Mouse (Mus musculus): ENCODE results near the gene Rnase10.
A peak's percentile ranks its signal among the peaks of the same experiment; 100 is the strongest.

Rnase10 gene

DNA sequence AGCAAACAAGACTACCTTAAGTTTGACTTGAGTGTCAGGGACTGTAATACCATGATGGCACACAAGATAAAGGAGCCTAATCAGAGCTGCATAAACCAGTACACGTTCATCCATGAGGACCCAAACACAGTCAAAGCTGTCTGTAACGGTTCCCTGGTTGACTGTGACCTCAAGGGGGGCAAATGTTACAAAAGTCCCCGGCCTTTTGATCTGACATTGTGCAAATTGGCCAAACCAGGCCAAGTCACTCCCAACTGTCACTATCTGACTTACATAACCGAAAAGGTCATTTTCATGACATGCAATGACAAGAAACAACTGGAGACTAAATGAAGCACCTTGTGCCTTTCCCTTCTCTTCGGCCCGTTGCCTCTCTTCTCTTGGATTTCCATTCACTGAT lies 2.0 kb downstream of the Rnase10 start:
- DNase-seq (ENCODE audit: low read depth, low spot score), result no peak

DNA sequence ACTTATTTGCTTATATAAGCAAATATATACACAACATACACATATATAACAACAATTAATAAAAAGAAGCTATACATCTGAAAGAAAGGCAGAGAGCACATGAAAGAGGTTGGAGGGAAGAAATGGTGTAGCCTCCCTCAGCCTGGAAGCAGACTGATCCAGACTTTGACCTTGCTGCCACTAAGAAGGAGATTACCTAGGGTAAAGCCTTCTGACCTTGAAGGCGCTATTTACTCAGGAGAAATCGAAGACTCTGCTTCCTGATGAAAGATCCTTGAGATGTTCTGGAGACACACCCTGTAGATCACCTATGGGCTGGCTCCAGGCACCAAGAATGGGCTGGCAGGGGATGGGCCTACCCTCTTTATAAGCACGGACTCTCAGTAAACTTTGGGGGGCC lies 7.2 kb downstream of the Rnase10 start:
- peak; percentile 77 for DNase-seq (ENCODE audit: low read depth, low spot score)

DNA sequence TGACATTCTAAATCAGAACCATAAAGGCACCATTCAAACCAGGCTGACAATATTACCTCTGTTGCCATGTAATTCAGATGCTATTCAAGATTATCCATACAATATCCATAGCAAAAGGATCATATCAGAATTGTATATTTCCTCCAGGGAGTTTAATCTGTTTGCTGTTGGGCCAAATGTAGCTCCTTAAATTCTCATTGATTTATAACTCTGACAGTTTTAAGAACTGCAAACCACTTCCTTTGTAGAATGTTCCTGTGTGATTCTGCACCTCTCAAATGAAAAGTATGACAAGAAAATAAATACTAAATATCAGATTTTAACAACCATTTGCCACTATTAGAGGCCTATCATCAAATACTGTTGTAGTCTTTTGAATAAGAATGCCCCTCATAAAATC lies 8.2 kb downstream of the Rnase10 start:
- no peak for DNase-seq (ENCODE audit: low read depth, low spot score)

DNA sequence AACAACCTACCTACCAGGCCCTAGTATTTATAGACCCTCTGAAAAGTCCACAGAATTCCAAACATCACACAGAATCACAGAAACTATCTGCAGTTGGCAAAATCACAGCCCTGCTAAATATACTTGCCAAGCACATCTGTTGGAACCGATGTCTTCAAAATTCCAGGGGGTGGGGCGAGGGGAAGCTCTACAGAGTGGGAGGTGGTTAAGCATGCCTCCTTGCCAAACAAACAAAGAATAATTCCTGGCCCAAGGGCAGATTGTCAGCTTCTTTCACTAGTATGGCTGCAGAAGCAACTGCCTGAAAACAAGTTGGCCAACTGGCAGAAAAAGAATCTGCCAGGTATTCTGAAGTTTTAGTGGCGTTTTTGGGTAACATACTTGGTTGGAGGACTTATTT lies 9.7 kb downstream of the Rnase10 start:
- DNase-seq (ENCODE audit: low read depth, low spot score), result no peak

DNA sequence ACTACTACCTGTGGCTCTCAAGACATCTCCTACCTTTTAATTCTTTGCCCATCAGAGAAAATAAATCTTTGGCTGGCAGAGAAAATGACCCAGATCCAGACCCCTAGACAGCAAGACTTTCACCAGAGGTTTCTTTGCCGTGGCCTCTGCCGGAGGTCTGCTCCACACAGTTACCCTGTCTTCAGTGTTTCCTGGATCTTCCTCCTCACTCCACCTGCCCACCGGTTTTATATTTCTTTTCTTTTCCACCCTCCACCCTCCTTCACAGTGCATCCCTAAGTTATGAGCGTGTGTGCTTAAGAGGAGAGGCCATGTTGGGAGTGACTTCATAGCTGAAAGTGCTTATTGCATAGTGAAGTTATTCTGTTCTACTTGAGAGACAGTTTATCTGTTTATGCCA lies 15.9 kb downstream of the Rnase10 start:
- DNase-seq (ENCODE audit: low read depth, low spot score), result no peak

DNA sequence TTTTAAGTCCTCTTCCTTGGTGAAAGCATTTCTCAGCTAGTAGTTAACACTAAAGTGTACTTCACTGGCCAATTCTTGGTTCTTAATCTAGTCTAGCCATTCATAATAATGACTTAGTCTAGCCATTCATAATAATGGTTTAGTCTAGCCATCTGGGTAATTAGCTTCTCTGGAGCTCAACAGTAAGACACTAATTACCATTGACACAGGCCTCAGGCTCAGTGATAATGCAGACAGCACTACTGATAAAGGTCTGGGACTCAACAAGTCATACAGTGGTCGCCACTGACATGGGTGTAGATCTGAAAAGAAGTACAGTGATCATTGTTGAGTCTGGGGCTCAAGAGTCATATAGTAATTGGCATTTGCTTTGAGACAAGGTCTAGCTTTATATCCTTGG lies 17.3 kb downstream of the Rnase10 start:
- DNase-seq (ENCODE audit: low read depth, low spot score), result no peak

DNA sequence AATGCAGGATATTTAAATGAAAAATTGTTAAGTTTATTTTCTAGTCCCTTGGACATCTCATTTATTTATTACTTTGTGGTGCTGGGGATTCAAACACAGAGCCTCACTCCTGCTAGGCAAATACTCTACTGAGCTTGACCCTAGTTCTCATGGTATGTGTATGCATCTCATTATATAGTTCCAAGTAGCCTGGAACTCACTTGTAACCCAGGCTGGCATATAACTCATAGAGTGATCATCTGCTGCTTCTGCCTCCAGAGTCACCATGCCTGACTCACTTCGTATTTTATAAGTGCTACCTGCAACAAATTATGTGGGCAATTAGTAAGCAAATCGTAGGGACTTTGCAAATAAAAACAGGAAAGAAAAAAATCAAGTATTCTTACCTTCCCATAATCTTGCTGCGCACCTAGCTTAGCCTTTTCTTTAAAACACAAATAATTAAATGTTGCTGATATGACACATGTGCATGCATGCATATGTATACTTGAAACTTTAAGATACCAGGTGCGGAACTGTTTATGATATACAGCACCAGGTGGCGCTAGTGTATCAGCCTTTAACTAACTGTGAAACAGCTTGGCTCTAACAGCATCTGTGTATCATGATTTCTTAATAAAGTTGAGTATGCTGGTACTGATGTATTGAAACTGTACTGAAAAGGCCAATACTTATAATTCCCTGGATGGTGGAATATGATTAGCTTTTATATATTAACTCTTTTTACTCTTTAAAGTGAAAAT lies 19.0 kb downstream of the Rnase10 start:
- DNase-seq (ENCODE audit: low read depth, low spot score), result peak; percentile 78

DNA sequence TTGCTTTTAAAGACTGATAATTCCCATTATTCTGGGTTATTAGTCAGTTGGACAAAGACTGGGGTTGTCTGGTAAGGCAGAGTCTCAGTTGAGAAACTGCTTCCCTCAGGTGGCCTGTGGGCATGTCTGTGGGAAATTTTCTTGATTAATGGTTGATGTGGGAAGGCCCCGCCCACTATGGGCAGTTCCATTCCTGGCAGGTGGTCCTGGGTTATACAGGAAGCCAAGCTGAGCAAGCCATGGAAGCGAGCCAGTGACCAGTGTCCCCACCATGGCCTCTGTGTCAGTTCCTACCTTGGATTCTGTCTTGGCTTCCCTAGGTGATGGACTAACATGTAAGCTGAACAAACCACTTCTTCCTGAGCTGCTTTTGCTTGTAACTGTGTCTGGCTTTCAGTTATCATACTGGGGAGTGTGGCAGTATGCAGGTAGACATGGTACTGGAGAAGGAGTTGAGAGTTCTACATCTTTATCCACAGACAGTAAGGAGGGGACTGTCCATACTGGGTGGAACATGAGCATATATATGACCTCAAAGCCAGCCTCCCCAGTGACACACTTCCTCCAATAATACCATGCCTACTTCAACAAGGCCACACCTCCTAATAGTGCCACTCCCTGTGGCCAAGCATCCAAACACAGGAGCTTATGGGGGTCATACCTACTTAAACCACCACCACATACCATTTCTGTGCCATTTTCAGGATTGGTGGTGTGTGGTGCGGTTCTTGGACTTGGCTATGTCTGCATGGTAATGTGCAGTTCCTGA lies 20.0 kb downstream of the Rnase10 start:
- DNase-seq (ENCODE audit: low read depth, low spot score), result no peak

DNA sequence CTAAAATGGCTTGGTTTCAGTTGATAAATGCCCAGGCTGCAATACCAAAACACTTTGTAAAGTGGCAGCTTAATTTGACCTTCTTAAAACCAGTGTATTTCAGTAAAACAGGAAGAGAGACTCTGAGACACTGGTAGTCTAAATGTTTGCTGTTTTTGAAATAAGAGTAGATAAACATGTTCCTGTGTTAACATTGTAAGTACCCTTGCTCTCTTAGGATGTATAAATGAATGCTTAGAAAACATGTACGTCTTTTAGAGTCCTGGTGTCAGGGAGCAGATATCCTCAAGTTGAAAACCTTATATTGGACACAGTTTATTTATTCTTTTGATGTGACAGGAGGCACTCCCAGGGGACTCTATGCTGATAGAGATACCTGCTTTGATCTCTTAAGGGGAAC lies 27.7 kb downstream of the Rnase10 start:
- no peak for DNase-seq (ENCODE audit: low read depth, low spot score)

DNA sequence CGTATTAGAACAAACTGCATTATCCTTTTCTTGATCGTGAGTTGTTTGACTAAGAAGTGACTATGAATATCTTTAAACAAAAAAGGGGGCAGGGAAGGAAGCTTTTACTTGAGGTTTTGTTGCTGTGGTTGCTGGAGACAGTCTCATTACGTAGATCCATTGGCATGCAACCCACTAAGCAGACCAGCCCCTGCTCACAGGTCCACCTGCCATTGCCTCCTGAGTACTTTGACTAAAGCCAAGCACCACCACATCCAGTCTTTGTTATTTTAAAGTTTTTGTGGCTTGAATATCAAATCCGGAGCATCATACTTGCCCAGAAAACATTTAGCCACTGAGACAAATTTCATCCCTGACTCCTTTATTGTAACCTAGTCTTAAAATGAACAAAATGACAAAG lies 28.7 kb downstream of the Rnase10 start:
- no peak for DNase-seq (ENCODE audit: low read depth, low spot score)

DNA sequence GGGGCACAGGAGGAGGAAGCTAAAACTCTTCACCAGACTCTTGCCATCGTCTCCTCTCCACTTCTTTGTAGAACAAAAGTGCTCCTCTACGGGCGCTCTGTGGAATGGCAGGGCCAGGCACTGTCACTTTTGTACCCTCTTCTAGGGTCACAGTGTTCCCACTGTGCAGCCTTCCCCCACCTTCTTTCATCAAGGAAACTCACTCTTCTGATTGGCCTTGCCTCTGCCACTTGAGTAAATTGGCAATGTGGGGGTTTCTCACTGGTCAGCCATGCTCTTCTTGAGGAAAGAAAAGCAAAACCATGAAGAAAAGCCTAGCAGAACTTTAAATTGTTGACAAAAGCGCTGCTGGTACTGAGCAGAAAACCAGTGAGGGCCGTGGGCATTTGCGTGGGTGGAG lies 34.2 kb downstream of the Rnase10 start, which contains the start of gene Rnase9:
Gene Rnase9, minus strand, starts transcription at position 101 of the 400 bp plus-strand sequence.
- no peak for DNase-seq (ENCODE audit: low read depth, low spot score)

DNA sequence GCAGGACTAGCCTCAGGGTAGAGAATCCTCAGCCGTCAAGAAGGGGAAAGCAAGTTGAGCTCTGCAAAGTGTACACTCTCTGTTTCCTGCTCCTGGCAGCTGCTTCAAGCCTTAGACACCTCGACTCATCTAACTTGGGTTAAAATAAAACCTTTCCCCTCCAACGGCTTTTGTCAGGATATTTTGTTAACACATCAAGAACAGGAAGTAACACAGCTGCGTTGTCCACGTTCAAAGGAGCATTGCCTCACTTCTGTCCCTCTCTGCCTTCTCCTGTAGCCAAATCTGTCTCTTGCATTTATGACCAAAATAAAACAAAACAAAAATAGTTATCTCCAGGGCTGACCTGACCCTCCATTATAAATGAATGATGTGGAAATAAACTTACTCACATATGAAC lies 40.3 kb downstream of the Rnase10 start:
- no peak for DNase-seq (ENCODE audit: low read depth, low spot score)

DNA sequence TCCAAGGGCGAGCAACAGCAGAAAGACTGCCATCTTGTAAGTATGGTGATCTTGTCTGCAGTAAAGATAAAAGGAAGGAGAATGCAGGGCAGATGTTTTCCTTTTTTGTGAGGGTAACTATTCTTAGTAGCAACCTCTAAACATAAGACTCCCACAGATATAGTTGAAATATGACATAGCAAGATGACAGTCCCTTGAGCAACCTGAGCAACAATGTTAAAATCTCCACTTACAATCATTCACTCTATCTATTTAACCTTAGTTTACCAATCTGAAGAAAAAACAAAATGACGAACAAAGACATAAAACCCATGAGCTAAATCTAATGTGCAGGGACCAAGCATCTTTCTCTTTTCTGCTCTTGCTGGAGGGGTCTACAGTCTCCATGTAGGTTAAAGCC lies 42.5 kb downstream of the Rnase10 start, which contains the start of gene Rnase11:
Gene Rnase11, minus strand, starts transcription at position 101 of the 400 bp plus-strand sequence.
- DNase-seq (ENCODE audit: low read depth, low spot score), result no peak

DNA sequence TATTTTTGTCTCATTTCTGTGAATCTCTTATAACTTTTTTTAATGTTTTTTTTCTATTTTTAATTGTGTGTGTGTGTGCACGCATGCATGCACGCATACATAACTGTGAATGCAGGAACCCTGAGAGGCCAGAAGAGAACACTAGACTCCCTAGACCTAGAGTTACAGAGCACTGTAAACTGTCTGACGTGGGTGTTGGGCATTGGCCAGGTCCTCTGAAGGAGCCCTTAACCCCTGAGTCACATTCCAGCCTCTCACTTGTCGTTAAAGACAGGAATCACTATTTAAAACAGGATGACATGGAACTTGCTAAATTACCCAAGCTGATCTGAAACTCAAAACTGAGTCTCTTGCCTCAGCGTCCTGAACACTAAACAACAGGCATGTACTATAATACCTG lies 44.4 kb downstream of the Rnase10 start:
- no peak for DNase-seq (ENCODE audit: low read depth, low spot score)

DNA sequence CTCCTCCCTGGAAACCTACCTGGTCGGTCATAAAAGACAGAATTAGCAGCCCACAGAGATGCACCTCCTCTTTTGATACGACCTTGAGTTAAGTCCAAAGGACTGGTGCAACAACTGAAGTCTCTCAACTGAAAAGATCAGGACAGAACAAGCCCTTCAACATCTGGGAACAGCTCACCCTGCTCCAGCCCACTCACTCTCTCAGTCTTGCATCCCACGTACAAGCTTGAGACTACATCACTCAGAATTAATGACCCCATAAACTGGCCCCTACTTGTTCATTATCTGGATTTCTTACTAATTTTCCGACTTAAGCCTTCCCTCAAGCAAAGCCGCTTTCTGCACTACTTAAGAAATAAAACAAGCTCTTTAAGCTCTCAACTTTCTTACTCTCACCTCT lies 45.6 kb downstream of the Rnase10 start:
- DNase-seq (ENCODE audit: low read depth, low spot score), result no peak

DNA sequence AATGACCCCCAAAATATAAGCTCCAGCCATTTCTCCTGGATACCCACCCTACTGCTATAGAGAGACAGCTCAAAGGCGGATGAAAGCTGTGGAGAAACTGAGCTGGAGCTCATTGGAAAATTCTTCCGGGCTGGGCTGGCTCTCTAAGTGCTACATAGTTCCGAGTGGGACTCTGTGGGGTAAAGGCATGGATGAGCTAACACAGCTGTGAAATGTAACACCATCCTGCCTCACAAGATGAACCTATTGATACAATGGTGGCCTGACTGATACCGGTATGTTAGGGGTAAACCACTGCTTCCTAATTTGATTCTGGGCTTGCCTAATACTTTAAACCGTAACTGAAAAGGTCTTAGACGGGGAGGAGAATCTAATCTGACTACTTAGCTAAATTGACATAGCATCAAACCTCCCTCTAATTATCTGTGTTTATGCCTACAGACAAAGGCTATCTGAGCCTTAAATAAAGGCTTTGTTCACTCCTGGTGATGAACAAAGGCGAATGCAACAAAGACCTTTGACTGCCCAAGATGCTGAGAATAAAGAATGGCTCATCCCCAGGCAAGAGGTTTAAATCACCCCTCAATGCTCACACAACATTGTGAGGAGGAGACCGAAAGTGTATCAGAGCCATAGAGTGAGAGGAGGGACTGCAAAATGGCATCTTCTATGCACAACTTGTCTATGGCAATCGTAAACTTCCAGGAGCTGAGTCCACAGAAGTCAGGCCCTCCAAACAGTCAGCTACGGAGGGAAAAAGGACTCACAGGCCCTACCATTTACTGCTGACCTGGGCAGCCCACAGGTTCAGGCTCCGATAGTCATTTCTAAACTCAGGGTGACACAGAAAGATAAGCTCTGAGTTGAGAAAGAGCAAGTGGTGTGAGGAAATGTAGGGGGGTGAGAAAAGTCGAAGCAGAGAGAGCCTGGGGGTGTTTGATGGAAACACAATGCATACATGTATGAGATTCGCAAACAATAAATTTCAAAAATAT lies 47.0 kb downstream of the Rnase10 start:
- peak; percentile 36 for DNase-seq (ENCODE audit: low read depth, low spot score)

DNA sequence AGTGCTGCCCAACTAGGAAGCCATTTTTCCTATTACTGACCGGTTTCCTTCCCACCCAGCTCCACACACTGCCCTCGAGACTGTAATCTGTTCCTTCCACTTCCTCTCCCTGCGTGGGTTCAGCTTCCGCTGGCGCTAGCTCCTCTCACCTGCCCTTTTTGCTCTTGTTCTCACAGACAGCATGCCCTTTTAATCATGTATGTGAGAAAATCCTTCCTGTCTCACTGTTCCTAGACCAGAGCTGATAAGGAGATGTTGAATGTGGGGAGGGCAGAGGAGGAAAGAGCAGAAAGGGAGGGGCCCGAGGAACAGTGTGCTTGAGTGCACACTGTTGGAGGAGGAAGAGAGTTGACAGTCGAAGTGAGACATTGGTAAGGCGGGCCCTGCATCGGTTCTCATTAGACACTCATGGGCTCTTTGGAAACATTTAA lies 49.9 kb downstream of the Rnase10 start, which contains the start of gene Rnase12:
Gene Rnase12, minus strand, starts transcription at position 261 of the 431 bp plus-strand sequence.
- no peak for DNase-seq (ENCODE audit: low read depth, low spot score)

All from R1 (cell line).